Mouse (Mus musculus) thymus, adult 18-20 months (tissue): ENCODE data around the gene Dusp12.

ENCODE experiments used
- DNase-seq, 2 experiments: peaks; one replicate each; pipeline ENCODE4 v3.0.0; 2022; ENCODE audit warnings: mixed read lengths in 2 of 2

The Dusp12 gene

GRCm38 (mm10) chr1:170858872-170859271, 26.5 kb downstream of the Dusp12 start:
- no peak for DNase-seq

DNA sequence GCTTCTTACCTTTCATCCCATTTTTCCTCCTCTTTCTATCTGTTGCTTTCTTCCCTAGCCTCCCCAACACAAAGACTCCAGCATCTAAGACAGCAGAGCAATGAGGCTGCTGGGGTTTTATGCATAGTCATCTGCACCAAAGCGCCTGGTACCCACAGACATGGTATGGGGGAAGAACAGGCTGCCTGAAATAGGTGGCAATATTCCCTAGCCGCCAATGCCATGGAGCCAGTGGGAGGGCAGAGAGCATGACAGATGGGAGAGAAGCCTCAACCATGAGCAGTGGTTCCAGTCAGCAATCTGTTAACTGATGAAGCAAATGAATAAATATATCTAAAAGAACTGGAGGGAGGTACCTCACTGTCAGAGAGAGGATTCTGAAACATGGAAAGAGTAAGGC, 28.0 kb downstream of the Dusp12 start:
- DNase-seq: no peak

DNA sequence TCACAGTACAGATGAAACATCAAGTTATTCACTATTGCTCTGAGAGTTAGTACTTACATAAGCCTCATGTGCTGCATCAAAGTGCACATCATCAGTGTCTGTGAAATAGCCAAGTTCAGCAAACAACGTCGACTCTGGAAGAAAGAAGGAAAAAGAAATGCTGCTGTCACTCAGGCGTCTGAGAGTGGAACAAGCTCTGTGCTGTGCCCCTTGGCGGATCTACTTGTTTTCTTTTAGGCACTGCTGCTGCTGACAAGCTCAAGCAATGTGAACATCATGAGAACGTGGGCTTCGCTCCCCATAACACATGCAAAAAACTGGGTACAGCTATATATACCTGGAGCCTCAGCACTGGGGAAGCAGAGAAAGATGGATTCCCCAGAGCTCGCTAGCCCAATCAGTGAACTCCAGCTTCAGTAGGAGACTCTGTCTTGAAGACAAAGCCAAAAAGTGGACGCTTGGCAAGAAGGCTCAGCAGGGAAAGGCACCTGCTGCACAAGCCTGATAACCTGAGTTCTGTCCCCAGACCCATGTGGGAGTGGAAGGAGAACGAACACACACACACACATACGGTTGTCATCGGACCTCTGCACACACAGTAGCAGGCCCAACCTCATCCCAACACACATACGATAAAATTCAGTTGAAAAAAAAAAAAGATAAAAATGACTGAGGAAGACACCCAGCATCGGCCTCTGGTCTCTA, 30.1 kb downstream of the Dusp12 start:
- DNase-seq: no peak

- DNase-seq: no peak
Observed at GRCm38 (mm10) chr1:170853604-170854003, 31.7 kb downstream of the Dusp12 start.

GRCm38 (mm10) chr1:170850637-170851624, 34.4 kb downstream of the Dusp12 start:
- DNase-seq: no peak

DNA sequence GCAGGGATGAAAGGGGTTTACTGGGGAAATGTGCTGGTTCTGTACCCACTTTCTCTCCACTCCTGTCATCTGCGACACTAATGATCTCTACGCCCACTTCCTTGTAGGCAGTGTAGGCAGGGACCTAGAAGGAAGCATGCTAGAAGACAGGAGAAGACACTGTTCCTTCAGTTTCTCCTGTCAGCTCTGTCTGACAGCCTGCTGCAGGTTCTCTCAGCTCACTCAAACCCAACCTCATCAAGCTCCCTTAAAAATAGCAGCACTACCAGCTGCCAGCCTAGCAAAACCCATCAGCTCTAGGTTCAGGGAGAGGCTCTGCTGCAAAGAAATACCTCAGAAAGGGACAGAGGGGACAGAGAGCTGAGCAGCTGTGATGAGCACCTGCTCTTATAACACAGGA, 35.3 kb downstream of the Dusp12 start:
- no peak for DNase-seq

DNA sequence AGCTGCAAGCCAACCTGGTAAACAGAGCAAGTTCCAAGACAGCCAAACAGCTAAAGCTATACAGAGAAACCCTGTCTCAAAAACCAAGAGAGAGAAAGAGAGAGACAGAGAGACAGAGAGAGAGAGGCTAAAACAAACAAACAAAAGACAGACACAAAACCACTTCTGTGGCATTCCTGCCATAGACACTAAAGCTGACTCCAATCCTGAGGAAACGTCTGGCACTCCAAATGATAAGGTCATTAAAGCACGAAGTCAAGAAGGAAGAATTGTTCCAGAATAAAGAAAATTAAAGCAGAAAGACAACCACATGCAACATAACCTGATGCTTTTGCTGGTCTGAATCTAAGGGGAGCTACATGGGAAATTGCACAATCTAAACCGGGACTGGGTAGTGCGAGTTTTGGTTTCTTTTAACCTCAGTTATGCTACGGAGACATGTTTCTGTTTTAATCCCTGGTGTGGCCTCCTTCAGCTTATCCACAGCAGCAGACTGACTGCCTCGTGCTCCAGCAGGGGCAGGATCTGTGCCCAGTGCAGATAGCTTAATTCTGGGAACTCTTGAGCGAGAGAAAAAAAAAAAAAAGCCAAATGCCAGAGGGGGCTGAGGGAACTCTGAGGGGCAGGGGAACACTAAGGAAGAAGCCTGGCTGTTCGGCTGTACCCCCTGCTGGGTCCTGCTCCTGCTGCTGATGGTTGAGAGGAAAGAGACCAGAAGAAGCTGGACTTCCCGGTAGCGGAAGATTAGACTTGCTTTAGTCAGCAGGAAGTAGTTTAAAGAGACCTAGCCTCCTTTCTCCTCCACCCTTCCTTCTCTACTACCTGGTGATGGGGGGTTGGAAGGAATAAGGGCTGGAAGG, 39.7 kb downstream of the Dusp12 start:
- DNase-seq: no peak

DNA sequence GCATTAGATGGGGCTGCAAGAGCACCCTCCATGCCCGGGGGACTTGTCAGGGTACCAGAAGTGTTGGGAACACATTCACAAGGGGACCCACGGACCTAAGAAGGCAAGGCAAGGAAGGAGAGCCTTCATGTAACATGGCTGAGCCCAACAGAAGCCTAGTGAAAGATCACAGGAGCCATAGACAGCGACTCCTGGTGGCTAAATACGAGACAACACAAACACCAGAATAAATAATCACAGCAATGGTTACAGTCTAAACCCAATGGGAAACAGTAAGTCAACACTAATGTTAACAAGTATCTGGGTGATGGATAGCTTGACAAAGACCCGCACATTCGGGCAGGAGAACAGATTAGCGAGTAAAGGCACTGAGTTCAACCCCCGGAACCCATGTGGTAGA, 41.0 kb downstream of the Dusp12 start:
- no peak for DNase-seq

DNA sequence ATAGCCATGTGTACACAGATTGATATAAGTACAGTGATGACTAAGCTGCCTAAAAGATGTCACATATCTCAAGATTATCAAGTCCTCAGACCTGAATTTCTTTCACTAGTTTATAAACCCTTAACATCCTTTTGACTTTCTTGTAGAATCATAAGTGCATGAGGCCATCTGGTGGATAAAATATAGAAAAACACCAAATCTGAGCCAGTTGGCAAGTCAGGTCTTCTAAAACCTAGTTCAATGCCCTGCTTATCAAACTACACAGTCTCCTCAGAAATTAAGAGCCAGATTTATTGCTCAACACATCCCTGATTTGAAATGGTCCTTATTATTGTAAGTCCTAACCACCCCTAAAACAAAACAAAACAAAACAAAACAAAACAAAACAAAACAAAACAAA, 45.7 kb downstream of the Dusp12 start:
- no peak for DNase-seq

DNA sequence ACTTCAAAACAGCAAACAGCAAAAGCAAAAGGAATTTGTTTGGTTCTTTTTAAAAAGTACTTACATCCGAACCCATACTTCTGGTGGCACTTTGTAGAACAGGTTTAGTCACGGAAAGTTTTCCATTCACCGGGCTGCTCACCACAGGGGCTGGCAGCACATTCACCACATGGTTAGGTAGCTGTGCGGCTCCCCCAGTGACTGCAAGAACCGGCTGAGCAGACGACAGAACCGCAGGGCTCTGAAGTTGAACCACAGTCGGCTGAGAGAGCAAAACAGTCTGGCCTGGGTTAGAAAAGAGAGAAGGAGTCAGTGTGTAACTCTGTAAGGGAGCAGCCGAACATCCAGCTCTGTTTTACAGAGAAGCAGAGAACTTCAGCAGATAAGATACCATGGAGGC, 50.6 kb downstream of the Dusp12 start:
- DNase-seq: peak in 1 of 2 experiments; percentile 23

GRCm38 (mm10) chr1:170829781-170830180, 55.6 kb downstream of the Dusp12 start:
- DNase-seq: no peak

DNA sequence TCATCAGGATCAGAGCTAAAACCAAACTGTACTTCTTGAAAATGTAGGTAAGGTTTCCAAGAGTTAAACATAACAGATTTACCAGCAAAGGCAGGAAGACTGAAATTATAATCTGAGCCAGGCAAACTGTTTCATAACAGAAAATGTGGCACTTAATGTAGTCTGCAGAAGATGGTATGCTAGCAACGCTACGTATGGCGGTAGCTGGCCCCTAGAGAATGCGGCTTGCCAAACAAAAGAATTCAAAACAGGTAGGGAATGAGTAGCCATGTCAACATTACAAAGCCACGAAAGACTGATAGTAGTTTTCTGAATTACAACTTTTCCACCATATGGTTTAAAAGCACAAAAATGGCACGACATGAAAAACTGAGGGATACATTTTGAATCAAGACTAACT, 56.0 kb downstream of the Dusp12 start:
- no peak for DNase-seq
